Mouse (Mus musculus): ENCODE results near the gene Zfhx3.

The Zfhx3 gene

DNA sequence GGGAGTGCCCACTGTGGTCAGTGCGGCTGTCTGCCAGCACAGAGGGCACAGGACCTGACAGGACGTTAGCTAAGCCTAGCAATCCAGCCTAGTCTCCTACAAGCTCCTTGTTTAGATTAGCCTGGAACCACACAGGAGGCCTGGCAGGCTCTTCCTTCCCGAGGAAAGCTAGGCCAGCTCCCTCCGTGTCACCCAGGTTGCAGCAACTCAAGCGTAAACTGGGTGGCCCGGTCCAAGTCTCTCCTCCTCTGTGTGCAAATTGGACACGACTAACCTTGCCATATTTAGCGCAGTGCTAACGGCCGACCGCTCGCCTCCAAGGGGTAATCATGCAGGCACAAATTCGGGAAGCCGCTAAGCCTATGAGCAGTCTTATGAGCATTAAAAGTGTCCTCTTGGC, 943.0 kb downstream of the Zfhx3 start:
- no peak for DNase-seq (ENCODE audit: extremely low read depth, low read depth)

- DNase-seq (ENCODE audit: extremely low read depth, low read depth), result no peak
Measured at GRCm38 (mm10) chr8:108885861-108886260, 943.4 kb downstream of the Zfhx3 start.

GRCm38 (mm10) chr8:108886599-108887255, 944.3 kb downstream of the Zfhx3 start:
- DNase-seq (ENCODE audit: extremely low read depth, low read depth), result peak; percentile 50

DNA sequence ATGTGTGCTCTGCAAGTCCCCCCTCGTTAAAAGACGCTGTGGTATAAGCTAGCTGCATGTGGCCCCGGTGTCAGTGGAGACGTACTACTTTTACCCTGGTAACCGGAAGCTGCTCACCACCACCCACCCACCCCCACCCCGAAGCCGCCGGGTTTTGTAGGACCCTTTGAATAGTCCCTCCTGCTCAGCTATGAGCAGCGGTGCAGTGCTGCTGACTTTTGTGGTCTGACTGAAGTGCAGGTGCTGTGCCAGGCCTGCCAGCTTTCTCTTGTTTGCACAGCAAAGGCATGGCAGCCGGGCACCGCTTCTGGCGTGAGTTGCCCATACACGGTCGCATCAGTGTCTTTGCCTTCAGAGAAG, 944.8 kb downstream of the Zfhx3 start:
- DNase-seq (ENCODE audit: extremely low read depth, low read depth), result no peak

DNA sequence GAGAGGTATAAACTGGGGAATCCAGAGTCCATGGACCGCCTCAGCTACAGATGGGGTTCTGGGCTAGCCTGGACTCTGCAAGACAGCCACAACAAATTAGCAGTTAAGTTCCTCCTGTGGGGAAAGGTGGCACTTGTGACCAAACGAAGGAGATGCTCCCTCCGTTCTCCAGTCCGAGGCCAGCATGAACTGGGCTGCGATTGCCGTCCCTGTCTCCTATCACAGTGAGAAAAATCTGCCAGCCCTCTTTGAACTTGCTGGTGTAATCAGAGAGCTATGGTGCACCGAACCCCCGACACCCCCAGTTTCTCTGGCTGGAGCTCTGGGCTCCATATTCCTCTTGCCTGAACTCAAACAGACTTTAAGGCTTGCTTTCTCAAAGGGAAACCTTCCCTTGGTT, 945.4 kb downstream of the Zfhx3 start:
- no peak for DNase-seq (ENCODE audit: extremely low read depth, low read depth)

DNA sequence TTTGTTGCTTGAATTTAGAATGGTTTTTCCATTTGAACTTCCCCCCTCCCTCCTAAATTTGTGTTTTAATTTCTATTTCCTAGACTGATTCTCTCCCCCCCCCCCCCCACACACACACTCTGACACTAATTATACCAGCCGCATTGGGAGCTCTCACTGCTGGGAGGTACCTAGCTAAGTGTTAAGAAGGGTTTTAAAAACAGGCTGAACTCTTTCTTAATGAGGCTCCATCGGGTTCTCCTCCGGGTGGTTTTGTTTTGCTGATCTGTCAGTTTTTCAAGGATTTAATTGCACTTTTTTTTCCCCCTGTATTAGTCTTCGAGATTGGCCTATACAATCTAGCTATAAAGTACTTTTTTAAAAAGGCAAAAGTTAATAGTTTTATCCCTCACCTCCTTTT, 946.5 kb downstream of the Zfhx3 start:
- DNase-seq (ENCODE audit: extremely low read depth, low read depth), result no peak

GRCm38 (mm10) chr8:108889406-108889805, 947.0 kb downstream of the Zfhx3 start:
- no peak for DNase-seq (ENCODE audit: extremely low read depth, low read depth)

DNA sequence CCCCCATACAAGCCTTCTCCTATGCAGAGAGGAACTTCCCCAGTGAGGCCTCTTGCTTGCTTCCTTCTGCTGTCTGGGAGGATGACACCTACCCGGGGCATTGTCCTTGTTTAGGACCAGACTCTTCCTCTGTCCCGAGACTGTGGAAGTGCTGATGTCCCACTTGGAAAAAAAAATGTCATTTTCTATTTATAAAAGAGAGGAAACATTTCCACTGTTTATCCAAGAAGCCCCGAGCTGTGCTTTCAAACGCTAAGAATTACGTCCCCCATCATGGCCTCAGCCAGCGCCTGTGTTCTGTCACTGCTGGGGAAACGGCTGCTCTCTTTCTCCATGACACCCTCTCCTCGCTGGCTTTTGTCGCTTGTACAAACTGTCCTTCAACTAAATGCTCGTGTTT, 951.8 kb downstream of the Zfhx3 start:
- no peak for DNase-seq (ENCODE audit: extremely low read depth, low read depth)

GRCm38 (mm10) chr8:108896468-108897346, 954.3 kb downstream of the Zfhx3 start:
- peak; percentile 43 for DNase-seq (ENCODE audit: extremely low read depth, low read depth)

DNA sequence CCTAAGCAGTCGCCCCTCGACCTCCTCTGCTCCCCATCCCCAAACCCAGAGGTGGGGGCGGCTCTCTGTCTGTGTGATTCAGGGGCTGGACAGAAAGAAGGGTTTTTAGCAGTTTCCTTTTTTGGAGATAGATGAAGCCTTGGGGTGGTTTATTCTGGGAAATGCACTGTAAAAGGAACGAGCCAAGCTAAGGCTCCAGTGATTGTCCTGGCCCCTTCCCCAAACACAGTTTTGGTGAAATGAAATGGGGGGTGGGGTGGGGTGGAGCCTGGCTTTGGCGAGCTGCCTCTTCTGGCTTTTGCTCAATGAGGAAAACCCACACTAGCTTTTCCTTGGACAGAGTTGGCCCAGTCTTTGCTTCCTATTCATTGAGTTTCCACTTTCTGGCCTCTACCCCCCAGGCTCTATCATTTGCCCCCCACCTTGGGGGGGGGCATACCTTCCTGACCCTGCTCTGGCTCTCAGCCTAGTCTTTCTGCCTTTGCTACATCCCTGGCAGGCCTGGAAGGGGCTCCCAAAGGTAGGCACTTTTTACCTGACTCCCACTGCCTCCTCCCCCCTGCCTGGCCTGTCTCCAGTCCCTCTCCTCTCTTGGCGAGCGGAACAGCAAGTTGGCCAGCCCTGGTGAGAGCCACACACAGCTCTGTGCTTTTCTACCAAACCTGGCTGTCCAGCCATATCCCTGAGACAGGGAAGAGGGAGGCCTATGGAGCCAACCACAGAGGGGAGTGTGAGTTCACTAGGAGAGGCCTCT, 955.1 kb downstream of the Zfhx3 start:
- no peak for DNase-seq (ENCODE audit: extremely low read depth, low read depth)

DNA sequence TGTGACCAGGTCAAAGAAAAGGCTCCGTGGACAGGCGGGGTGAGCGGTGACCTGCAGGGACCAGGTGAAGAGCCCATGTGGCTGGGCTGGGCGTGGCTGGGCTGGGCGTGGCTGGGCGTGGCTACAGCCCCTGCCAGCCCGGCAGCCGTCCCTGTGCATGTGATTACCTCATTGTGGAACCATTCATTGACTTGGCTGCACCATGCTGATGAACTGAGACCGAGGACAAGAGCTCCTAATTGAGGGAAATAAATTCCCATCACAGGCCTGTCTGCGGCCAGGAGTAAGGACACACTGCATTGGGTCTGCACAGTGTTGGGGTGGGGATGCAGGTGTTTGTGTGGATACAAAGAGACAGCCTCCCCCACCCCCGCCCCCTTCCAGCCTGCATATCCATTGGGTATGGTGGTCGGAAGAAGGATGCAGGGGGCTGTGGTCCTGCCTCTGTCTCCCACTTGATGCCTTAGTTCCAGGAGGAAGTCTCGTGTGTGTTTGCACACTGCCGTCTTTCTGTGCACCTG, 956.9 kb downstream of the Zfhx3 start:
- DNase-seq (ENCODE audit: extremely low read depth, low read depth), result no peak

DNA sequence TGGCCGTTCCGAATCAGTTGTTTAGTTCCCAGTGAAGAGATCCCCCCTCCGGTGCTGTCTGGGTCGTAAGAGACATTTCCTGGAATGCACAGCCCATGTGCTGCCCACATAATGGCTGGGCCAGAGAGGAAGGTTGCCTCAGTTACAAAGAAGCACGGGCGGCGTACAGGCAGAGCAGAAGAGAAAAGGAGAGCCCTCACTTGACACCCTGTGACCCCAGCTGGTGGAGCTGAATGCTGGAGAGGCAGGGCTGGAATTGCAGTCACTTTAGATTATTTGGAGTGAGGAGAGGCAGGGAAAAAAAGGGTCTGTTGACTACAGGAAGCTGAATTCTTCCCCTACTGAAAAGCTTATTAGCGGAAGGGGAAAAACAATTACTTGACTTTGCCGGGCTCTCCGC, 958.1 kb downstream of the Zfhx3 start:
- no peak for DNase-seq (ENCODE audit: extremely low read depth, low read depth)

DNA sequence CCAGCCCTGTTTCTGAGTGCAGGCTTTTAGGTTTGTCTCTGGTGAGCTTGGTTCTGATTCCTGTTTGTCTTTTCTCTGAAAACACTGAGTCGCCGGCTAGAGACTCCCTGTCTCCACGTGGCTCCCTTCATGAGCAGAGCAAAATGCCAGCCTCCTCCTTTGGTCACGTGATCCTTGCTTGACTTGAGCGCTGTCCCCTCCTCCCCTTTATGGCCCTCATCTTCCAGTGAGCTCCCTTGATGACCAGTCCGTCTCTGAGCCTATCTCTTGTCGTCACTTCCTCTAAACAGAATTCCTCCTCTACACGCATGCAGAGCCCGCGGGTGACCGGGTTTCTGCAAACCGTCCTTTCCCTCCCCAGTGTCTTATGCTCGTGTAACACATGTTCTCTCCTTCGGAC, 958.8 kb downstream of the Zfhx3 start:
- no peak for DNase-seq (ENCODE audit: extremely low read depth, low read depth)

GRCm38 (mm10) chr8:108903550-108903949, 961.1 kb downstream of the Zfhx3 start:
- no peak for DNase-seq (ENCODE audit: extremely low read depth, low read depth)

DNA sequence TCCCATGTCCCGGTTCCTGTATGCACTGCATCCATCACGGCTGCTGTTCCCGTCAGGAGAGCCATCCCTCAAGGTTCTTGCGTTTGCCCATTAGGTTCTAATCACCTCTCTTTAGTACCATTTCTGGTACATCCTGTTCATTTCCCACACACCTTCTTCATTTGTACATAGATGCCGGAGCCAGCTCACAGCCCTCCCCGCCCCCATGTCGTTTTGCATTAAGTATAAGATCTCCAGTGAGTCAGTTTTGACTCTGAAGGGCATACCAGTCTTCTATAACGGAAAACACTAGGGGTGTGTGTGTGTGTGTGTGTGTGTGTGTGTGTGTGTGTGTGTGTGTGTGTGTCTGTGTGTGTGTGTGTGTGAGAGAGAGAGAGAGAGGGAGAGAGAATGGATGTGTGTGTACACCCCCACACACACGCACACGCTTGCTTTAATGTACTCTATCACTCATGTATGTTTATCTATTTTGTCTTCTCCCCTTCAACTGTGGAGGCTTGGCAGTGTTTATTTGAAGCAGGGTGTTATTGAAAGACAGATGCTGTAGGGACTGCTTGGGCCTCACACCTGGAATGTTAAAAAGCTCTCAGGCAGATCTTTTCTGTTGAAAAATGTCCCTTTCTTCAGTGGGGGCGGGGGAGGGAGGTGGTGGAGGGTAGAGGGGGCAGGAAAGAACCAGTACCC, 962.0 kb downstream of the Zfhx3 start:
- no peak for DNase-seq (ENCODE audit: extremely low read depth, low read depth)

- DNase-seq (ENCODE audit: extremely low read depth, low read depth), result no peak
Measured at GRCm38 (mm10) chr8:108908066-108908465, 965.6 kb downstream of the Zfhx3 start.

- DNase-seq (ENCODE audit: extremely low read depth, low read depth), result no peak
Measured at GRCm38 (mm10) chr8:108908540-108908939, 966.1 kb downstream of the Zfhx3 start.

- no peak for DNase-seq (ENCODE audit: extremely low read depth, low read depth)
Measured at GRCm38 (mm10) chr8:108909035-108909434, 966.6 kb downstream of the Zfhx3 start.

DNA sequence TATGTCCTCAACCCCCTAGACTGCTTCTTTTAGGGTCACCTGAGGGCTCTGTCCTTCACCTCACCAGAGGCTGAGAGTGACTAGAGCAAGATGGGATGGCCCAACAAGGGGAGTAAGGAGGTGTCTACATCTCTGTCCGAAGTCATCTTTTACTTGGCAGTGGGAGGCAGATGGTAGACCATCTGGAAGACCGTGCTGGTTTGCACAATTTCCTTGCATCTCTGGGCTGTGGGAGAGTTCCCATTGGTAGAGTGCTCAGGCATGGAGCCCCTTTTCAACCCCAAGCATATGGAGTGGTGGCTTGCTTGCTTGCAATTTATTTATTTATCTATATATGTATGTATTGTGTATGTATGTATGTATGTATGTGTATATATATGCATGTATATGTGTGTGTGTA, 967.0 kb downstream of the Zfhx3 start:
- no peak for DNase-seq (ENCODE audit: extremely low read depth, low read depth)

GRCm38 (mm10) chr8:108910843-108911242, 968.4 kb downstream of the Zfhx3 start:
- DNase-seq (ENCODE audit: extremely low read depth, low read depth), result no peak

GRCm38 (mm10) chr8:108911511-108911910, 969.1 kb downstream of the Zfhx3 start:
- peak; percentile 55 for DNase-seq (ENCODE audit: extremely low read depth, low read depth)
